Mouse (Mus musculus): ENCODE data around the gene Mgat4a. TPM values are rescaled to one million over a fixed set of nuclear protein-coding genes. Genes with fewer than 3 reads are reported as not detected.
"Not testable (repeated sequence)": the region's sequence is repeated elsewhere in the genome, so short reads cannot be mapped to it uniquely, and the experiment has no call there.

Gene Mgat4a
- total RNA-seq, 2 experiments from 2014 or later = 26.7 to 26.8 TPM

DNA sequence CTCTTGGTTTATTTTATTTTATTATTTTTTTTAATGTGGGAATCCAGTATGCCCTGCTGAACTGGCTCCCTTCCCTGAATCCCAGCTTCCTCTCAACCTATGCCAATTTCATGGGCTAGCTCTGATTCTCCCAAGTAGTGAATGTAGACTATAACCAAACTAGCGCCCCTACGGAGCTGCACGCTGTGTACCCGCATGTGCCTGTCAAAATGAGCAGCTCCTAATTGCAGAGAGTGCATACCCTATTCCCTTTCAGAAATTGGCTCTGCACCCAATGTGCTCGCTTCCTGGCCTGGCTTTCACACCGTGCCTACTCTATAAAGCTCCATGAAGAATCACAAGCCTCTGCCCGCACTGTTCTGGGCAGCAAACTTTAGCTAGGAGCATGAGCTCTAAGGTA is 7.6 kb downstream of the Mgat4a start:
- DNase-seq (ENCODE audit: low spot score in 2 of 2) = no peak

DNA sequence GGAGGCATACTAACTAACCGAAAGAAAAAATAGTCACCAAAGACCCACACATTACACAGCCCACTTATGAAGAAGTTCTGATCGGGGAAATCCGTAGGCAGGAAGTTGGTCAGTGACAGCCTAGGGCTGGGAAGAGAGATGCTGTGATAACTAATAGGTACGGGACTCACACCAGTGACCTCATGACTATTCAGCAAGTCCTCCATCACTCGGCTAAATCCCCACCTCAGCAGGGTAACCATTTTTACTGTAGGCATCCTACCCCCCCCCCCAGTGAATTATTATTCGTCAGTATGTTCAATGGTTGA is 8.3 kb downstream of the Mgat4a start:
- DNase-seq (ENCODE audit: low spot score in 2 of 2) = no peak

DNA sequence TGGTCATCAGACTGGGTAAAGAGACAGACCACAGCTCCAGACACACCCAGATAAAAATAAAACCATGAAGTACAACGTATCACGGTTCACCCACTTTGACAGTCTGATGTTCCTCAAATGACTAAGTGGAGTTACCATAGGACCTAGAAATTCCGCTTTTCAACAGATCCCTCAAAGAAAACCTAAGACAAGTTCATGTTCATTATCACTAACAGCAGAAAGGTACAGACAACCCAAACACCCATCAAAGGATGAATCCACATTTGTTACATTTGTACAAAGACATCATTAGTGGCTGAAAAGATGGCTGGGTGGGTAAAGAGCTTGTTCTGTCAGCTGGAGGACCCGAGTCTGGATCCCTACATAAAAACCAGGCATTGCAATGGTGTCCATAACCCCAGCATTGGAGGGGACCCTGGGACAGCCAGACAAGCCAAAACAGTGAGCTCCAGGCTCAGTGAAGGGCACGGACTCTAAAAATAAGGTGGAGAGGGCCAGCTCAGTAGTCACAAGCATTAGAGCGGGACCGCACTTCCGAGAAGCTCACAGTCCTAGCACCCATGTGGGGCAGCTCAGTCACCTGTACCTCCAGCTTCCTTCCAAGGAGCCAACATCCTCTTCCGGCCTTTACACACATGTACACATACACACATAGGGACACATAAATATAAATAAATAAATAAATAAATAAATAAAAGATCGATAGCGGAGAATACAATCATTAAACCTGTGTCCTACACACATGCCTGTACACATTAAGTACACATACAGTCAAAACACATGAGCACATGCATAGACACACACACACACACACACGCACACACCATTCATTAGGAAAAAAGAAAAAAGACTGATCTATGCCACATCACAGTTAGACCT is 8.9 kb downstream of the Mgat4a start:
- no peak for DNase-seq (ENCODE audit: low spot score in 2 of 2)

DNA sequence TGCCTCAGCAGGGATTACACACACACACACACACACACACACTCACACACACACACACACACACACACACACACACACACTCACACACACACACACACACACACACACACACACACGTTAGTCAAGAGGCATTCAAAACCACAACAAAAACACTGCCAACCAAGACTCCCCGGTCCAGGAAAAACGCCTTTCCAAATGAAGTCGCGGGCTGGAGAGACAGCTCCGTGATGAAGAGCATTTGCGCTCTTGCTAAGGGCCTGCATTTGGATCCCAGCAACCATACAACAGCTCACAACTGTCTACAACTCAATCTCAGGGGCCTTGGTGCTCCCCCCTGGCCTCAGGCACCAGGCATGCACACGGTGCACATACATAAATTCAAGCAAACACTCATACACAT is 10.8 kb downstream of the Mgat4a start:
- no peak for DNase-seq (ENCODE audit: low spot score in 2 of 2)

DNA sequence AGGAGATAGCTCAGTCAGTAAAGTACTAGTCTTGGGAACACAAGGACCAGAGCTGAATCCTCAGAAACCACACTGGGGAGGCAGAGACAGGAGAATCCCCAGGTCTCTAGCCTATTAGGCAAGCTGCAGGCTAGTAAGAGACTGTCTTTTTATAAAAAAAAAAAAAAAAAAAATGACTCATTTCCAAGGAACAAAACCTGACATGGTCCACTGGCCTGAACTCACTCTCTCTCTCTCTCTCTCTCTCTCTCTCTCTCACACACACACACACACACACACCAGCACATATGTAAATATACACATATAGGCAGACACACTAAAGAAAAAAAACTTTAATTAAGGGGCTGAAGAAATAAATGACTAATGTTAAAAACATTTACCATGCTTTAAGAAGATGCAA is 14.6 kb downstream of the Mgat4a start:
- no peak for DNase-seq (ENCODE audit: low spot score in 2 of 2)

DNA sequence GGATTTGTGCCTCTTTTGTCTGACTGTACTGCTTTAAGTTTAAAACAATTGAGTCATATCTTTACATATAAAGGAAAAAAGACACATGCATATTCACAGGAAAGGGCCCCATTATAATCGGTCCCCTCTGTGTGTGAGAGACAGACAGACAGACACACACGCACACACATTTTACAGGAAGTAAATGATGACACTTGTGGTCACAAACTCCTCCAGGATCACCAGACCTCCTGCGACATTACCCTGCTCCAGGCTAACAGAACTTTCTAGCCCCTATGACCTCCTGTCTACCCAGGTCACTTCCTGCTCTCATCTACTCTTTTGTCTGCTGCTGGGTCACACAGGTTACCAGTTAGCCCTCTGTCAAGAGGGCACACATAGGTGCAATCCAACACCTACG is 16.1 kb downstream of the Mgat4a start:
- no peak for DNase-seq (ENCODE audit: low spot score in 2 of 2)

DNA sequence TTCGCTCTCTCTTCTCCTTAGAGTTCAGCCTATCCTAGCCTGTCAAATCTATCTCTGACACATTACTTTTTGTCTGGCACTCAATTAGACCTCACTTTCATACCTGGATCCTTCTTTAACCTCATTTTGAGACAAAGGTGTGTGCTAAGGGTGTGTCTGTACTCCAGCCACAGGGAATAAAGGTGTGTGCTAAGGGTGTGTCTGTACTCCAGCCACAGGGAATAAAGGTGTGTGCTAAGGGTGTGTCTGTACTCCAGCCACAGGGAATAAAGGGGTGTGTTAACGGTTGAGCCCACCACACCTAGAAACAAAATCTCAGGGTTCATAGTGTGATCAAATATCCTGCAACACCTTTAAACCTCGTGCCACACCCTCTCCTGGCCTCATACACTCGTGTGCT is 16.7 kb downstream of the Mgat4a start:
- not testable (repeated sequence) for DNase-seq (ENCODE audit: low spot score in 2 of 2)

DNA sequence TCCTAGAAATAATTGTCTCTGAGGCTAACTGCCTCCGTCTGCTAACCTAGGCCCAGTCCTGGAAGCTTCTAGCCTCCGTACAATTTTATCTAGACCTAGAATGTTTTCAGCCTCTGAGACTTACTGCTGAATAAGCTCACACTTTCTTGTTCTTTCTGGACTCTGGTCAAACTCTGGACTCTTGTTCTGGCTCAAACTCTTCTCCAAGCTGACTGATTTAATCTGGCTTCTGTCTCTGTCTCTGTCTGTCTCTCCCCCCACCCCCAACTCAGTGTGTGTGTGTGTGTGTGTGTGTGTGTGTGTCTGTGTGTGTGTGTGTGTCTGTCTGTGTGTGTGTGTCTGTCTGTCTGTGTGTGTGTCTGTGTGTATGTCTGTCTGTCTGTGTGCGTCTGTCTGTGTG is 17.3 kb downstream of the Mgat4a start:
- DNase-seq (ENCODE audit: low spot score in 2 of 2) = not testable (repeated sequence)

DNA sequence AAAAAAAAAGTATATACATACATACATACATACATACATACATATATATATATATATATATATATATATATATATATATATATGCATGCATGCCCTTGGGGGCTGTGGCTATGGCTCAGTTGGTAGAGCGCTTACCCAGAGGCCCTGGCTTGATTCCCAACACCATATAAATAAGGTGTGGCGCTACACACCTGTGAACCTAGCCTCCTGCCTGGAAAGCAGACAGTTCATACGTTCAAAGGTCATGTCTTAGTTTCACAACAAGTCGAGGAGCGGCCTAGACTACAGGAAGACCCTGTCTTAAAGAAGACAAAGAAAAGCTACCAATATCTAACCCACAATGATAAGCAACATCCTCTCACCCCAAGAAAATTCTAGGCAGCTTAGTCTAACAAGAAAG is 18.7 kb downstream of the Mgat4a start:
- DNase-seq (ENCODE audit: low spot score in 2 of 2) = no peak

DNA sequence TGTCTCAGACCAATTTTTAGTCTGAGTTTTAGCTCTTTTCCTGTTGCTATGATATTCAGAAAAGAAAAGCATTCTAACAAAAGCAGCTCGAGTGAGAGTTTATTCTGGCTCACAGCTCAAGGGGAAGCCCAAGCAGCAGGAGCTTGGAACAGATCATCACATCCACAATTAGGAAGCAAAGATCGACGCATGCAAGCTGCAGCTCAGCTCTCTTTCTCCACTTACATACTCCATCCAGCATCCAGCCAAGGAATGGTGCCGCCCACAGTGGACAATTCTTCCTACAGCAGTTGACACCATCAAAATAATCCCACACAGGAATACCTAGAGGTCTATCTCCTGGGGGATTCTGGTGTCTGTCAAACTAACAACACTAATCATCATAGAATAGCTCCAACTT is 22.0 kb downstream of the Mgat4a start:
- no peak for DNase-seq (ENCODE audit: low spot score in 2 of 2)

DNA sequence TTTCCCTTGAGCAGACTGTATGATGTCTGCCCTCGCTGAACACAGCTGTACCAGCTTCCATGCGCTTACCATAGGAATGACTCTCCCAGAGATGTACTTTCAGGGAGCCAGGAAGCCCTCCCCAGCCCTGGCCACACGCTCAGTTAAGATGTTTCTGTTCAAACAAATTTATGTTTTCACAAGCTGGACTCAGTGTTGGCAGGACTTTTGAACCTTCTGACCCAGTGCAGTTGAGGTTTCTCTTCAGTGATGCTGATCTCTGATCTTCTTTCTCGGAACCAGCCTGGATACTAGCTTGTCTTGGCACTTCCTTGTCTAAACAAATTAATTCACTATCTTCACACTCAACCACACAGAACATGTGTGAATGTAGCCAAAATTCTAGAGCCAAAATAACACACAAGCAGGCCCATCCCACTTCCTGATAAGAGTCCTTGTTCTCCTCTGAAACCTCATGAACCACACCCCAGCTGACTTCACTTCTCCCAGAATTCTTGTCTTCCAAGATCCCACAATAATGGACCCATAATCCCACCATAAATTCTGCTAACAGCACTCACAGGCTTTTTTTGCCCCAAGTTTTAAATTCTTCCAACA is 22.6 kb downstream of the Mgat4a start:
- no peak for DNase-seq (ENCODE audit: low spot score in 2 of 2)

DNA sequence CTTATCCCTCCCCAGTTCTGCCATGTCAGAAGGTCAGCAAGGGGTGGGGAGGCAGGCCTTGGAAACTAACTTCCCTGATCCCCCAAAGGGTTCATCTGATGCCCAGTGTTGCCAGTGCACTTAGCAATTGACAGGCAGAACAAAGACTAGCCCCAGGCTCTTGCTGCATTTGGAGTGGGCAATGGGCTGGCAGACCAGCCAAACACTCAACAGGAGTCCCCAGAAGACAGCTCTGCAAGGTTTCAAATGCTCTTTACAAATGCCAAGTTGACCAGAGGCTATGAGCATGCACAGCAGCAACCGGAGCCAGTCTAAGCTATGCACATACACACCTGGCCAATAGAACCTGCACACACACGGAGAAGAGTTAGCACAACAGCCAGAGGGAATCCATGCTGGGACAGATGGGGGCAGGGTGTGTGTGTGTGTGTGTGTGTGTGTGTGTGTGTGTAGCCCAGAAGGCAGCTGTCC is 27.8 kb downstream of the Mgat4a start:
- DNase-seq (ENCODE audit: low spot score in 2 of 2) = peak in 1 of 2 experiments; percentile 15

DNA sequence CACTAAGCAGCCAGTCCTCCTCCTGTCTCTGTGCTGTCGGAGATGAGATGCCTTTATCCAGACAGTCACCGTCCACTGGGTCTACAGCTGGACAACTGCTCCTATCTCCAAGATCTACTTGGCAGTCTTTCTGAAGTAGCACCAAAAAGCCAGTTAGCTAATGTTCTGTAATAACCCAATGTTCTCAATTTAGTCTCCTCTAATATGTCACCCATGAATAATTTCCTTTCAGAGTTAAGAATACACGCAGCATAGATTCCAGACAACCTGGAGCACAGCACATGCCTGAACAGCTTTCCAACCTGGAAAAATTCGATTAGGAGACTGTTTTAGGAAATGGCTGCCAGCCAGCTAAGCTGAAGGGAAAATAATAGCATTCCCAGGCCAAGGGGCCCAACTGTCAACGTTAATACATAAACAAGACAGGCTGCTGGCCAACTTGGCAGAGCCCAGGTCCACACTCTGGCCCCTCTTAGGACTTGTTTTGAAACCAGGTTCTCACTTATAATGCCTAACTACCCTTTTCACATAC is 28.6 kb downstream of the Mgat4a start:
- peak; percentile 26 to 61 for DNase-seq (ENCODE audit: low spot score in 2 of 2)

DNA sequence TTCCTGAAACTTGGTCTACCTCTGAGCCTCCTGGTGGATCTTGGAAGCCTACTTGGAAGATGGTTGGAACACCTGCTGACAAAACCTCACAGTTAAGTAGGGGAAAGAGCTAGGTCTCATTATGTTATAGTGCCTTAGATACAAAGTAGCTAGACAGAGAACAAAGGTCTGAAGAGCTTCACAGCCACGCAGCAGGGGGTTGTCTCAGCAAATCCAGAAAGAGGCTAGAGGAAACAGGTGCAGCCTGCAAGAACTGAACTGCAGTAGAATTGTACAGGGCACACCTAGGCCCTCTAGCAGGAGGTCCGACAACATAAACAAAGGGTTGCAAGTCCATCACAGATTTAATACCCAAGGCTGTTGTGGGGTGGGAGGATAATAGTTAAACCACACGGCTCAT is 30.6 kb downstream of the Mgat4a start:
- no peak for DNase-seq (ENCODE audit: low spot score in 2 of 2)

DNA sequence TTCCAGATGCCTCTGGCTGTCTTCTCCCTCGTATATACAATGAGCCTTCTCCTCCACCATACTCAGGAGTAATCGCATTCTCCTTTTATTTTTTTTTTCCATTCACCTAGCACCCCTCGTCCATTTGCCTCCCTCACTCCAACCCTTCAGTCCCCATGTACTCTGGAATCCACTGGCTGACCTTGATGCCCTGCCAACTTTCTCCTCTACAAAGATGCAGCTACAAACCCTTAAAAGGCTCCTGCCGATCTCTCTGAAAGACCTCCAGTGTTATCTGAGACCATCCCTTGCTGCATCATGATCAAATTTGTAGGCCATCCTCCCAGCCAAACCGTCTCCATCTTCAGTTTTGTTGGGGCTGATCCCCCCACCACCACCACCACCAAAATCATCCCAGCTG is 31.4 kb downstream of the Mgat4a start:
- no peak for DNase-seq (ENCODE audit: low spot score in 2 of 2)

DNA sequence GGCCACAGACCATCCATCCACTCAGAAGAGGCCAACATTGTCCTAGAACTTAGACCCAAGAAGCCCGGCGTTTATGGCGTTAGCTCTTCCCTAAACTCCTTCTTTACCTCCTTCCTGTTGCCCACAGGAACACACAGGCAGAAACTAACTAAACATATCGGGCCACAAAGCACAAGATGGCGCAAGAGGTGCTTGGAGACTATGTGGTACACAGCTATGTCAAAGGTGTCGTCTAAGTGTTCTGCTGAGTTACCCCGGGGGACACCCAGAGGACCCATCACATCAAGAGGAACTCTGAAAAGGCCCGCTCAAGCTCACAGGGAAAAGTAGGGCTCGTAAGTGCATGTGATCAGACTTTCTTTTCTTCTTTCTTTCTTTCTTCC is 35.5 kb downstream of the Mgat4a start:
- DNase-seq (ENCODE audit: low spot score in 2 of 2) = no peak

DNA sequence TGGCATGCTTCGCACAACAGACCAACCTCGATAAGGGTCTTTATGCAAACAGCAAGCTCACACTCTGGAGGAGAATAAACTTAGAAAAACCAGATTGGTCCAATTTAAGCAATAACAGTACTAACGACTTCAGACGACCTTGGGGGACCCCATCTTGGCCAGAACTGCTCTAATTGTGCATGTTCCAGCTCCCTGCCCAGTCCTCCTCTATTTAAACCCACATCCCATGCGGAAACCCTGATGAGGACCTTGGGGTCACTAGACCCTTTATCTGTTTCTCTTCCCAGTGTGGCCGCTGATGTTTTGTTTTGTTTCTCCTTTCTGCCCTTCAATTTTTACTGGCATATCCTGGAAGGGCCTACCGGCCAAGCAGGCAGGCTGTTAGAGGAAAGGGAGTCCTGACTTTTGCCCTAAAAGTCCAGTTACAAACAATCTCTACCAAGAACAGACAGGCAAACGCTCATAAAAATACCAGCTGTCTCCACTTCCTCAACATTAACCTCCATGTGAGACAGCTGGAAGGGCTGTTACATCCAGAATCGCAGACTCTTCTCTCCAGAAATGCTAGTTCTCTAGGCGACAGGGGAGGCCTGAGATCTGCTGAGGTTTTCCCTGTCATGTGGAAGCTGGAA is 36.0 kb downstream of the Mgat4a start:
- no peak for DNase-seq (ENCODE audit: low spot score in 2 of 2)

DNA sequence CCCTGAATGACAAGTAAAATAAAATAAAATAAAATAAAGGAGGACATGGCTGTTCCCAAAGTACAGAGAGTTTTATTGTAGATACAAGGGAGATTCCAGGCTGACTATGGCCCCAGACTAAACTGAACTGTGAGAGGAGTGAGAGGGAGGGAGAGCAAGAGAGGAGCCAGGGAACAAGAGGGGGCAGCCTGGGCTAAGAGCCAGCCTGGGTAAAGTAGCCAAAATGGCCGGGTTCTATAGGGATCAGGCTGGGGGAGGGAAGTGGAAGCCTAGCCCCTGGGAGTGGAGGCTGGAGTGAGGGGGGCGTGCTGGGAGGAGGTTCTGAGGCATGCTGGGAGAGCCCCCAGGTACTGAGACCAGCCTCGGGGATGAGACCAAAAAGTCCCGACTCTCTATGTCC is 37.2 kb downstream of the Mgat4a start:
- no peak for DNase-seq (ENCODE audit: low spot score in 2 of 2)

DNA sequence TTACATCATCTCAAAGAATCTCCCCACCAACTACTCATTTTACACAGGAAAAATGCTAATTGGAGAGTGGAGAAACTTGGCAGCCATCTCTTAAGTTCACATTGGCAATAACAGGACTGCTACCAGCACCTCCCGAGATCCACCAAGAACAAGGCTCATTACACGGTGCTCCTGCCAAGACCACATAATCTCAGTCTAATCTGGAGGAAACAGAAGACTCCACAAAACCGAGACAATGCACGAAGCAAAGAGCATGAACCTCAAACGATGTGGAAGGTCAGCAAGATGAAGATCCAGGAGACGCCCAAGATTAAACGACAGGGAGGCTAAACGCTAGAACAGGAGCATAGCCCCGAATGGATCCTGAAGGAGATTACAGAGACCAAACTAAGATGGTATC is 38.5 kb downstream of the Mgat4a start:
- DNase-seq (ENCODE audit: low spot score in 2 of 2) = no peak

DNA sequence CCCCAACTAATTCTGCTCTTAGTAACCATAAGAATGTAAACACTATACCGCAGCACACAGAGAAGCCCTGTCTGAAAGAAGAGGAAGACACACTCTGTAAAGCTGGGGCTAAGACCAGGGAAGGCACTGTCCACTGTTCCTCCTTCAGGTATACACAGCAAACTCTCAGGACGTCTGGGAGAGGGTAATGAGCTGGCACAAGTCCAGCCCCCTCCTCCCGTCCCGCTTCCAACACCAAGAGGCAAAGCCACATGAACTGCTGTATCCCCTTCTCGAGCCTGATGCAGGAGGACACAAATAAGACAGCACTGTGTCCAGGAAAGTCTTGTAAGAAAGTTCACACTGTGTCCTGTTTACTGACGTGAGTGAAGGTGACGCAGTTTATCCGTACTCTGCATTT is 40.1 kb downstream of the Mgat4a start:
- DNase-seq (ENCODE audit: low spot score in 2 of 2) = no peak

DNA sequence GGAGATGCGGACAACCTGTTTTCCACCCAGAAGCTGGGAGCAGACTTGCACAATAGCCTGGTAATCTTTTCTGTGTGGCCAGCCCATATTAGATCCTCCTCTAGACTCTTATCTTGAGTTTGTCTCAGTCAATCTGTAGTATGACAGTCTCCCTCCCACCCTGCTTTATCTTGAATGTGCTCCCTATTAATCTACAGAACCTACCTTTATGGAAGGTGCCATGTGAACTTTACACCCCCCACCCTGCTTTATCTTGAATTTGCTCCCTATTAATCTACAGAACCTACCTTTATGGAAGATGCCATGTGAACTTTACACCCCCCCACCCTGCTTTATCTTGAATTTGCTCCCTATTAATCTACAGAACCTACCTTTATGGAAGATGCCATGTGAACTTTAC is 41.4 kb downstream of the Mgat4a start:
- DNase-seq (ENCODE audit: low spot score in 2 of 2) = not testable (repeated sequence)

DNA sequence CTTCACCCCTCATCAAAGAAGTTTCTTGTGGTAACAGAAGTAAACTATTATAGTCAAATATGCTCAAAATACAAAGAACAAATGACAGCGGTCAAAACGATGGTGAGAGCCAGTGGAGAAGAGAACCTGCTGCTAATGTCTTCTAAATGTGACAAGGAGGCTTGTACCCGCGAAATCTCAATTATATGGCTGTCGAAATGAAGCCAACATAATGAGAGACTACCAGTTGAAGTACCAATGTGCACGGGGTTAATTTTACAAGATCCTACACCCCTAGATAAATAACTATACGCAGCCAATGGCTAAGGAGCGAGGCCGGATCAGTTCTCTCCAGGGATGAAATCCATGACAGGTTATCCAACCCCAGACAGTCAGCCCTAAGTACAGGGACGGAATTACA is 41.9 kb downstream of the Mgat4a start:
- DNase-seq (ENCODE audit: low spot score in 2 of 2) = no peak

Measured in layer of hippocampus, postnatal 14 days (tissue).